Mouse (Mus musculus): ENCODE measurements around the gene Zbtb37. TPM values are rescaled to one million over a fixed set of nuclear protein-coding genes. Genes with fewer than 3 reads are reported as not detected.
"Not testable (repeated sequence)": the region's sequence is repeated elsewhere in the genome, so short reads cannot be mapped to it uniquely, and the experiment has no call there.

Gene Zbtb37
- polyA plus RNA-seq, 1 experiment from 2014 or later, result 7.4 TPM

DNA sequence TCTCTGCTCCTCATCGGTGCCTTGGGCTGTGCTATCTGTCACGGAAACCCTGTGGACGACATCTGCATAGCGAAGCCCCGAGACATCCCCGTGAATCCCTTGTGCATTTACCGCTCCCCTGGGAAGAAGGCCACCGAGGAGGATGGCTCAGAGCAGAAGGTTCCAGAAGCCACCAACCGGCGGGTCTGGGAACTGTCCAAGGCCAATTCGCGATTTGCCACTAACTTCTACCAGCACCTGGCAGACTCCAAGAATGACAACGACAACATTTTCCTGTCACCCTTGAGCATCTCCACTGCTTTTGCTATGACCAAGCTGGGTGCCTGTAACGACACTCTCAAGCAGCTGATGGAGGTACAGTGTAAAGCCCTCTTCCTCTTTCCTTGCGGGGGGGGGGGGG, 45.3 kb downstream of the Zbtb37 start:
- Histone ChIP-seq H3K9me3 (replicated peaks; ENCODE audit: control insufficient read depth, low read length) (no peaks in the 10 kb centered on the region), H3K4me1 (ENCODE audit: control insufficient read depth, insufficient read depth, low read length) (no peaks in the 10 kb centered on the region), H3K27ac (ENCODE audit: low read length) (no peak overlapping the region), H3K36me3 (ENCODE audit: control insufficient read depth, insufficient read depth, low read length) (no peaks in the 10 kb centered on the region), H3K4me2 (ENCODE audit: low read depth, low read length) (no peak overlapping the region), H3K27me3 (ENCODE audit: control insufficient read depth, insufficient read depth, low read length) (no peaks in the 10 kb centered on the region), H3K9ac (ENCODE audit: low read length) (no peak overlapping the region), H3K4me3 (replicated peaks; ENCODE audit: low read length) (no peak overlapping the region)
- ATAC-seq (ENCODE audit: insufficient read depth, low FRiP score), result no peak
- whole genome bisulfite sequencing, result 81% methylated on average over 15 of the region's 15 CpGs

DNA sequence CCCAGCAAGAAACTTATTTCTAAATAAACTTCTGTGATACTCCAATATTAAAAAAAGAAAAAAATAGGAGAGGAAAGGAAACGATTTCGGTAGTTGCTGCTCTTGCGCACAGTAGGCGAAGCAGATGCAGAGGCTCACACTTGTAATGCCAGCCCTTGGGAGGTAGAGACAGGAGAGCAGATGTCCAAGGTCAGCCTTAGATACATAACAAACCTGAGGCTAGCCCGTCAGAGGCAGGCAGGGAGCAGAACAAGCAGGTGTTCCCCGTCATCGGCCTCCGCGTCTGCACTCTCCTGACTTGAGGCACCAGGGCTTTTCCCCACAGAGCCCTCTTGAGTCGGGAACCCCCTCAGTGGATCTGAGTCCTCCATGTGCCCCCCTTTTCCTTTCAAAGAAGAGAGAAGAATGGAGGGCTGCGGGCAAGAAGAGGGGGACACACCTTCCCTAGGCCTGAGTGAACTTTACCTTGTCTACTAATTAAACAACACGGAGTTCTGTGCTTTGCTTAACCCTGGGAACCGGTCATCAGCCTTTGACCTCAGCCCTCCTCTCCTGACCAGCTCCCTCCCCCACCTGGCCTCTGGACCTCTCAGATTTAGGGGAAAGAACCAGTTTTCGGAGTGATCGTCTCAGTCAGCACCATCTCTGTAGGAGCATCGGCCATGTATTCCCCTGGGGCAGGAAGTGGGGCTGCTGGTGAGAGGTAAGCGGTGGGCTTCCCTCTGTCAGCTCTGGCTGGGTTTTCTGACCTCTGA, 47.6 kb downstream of the Zbtb37 start:
- H3K4me2 ChIP-seq (ENCODE audit: low read depth, low read length), result no peak overlapping the region
- no peak overlapping the region for H3K9ac ChIP-seq (ENCODE audit: low read length)
- no peaks in the 10 kb centered on the region for H3K36me3 ChIP-seq (ENCODE audit: control insufficient read depth, insufficient read depth, low read length)
- no peaks in the 10 kb centered on the region for H3K27me3 ChIP-seq (ENCODE audit: control insufficient read depth, insufficient read depth, low read length)
- H3K27ac ChIP-seq (ENCODE audit: low read length), result no peak overlapping the region
- H3K4me3 ChIP-seq (replicated peaks; ENCODE audit: low read length), result no peak overlapping the region
- no peak for ATAC-seq (ENCODE audit: insufficient read depth, low FRiP score)
- no peaks in the 10 kb centered on the region for H3K4me1 ChIP-seq (ENCODE audit: control insufficient read depth, insufficient read depth, low read length)
- no peaks in the 10 kb centered on the region for H3K9me3 ChIP-seq (replicated peaks; ENCODE audit: control insufficient read depth, low read length)
- WGBS, result 67% methylated on average over 17 of the region's 17 CpGs

DNA sequence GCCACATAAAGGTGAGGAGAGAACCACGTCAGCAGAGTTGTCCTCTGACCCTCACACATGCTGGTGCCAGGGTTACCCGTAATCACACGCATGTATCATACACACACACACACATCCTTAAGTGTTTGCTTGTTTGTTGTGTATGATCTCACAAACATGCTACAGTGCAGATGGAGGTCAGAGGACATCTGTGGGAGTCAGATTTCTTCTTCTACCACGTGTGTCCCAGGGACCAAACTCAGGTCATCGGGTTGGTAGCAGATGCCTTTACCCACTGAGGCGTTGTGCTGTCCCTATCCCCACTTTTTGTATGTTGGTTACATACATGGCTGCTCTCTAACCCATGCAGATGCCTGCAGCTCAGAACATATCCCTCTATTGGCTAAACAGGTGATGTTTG, 49.2 kb downstream of the Zbtb37 start:
- Histone ChIP-seq H3K9ac (ENCODE audit: low read length) (no peak overlapping the region), H3K4me2 (ENCODE audit: low read depth, low read length) (no peak overlapping the region), H3K4me3 (replicated peaks; ENCODE audit: low read length) (no peak overlapping the region), H3K9me3 (replicated peaks; ENCODE audit: control insufficient read depth, low read length) (no peaks in the 10 kb centered on the region), H3K4me1 (ENCODE audit: control insufficient read depth, insufficient read depth, low read length) (0 out of 2 replicates have a peak, but pooled peaks cover 3% of the 10 kb centered on the region), H3K27ac (ENCODE audit: low read length) (no peak overlapping the region), H3K36me3 (ENCODE audit: control insufficient read depth, insufficient read depth, low read length) (no peaks in the 10 kb centered on the region), H3K27me3 (ENCODE audit: control insufficient read depth, insufficient read depth, low read length) (no peaks in the 10 kb centered on the region)
- ATAC-seq (ENCODE audit: insufficient read depth, low FRiP score), result no peak
- WGBS, result 80% methylated on average over 6 of the region's 6 CpGs

DNA sequence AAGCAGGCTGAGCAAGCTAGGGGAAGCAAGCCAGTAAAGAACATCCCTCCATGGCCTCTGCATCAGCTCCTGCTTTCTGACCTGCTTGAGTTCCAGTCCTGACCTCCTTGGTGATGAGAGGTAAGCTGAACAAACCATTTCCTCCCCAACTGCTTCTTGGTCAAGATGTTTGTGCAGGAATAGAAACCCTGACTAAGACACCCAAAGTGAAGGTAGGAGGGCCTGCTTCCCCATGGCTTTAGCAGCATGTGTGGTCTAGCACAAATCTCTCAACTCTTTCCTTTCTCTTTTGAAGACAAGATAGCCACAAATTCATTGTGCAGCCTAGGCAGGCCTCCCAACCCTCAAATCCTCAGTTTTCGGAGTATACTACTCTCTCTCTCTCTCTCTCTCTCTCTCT, 49.9 kb downstream of the Zbtb37 start:
- H3K27me3 ChIP-seq (ENCODE audit: control insufficient read depth, insufficient read depth, low read length); H3K4me1 ChIP-seq (ENCODE audit: control insufficient read depth, insufficient read depth, low read length); H3K27ac ChIP-seq (ENCODE audit: low read length); H3K9me3 ChIP-seq (replicated peaks; ENCODE audit: control insufficient read depth, low read length); H3K4me3 ChIP-seq (replicated peaks; ENCODE audit: low read length); H3K36me3 ChIP-seq (ENCODE audit: control insufficient read depth, insufficient read depth, low read length); ATAC-seq (ENCODE audit: insufficient read depth, low FRiP score); H3K4me2 ChIP-seq (ENCODE audit: low read depth, low read length); H3K9ac ChIP-seq (ENCODE audit: low read length): not testable (repeated sequence)
- 82% methylated on average over 1 of the region's 1 CpGs for whole genome bisulfite sequencing

DNA sequence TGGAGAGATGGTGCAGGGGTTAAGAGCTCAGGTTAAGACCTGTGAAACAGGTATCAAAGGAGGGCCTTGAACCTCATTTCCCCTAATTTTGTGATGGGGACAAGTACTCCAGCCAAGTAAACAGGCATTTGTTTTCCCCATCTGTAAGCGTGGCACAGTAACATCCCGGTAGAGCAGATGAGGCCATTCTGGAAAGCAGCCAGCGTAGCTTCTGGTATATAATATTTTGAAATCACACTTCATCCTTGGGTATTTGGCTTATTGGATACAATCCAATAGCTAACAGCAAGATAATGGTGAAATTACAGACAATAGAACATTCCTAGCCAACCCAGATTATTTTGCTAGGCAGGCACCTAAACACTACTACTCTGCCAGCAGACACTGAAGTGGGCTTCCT, 51.8 kb downstream of the Zbtb37 start:
- H3K27me3 ChIP-seq (ENCODE audit: control insufficient read depth, insufficient read depth, low read length), result no peaks in the 10 kb centered on the region
- no peak overlapping the region for H3K4me3 ChIP-seq (replicated peaks; ENCODE audit: low read length)
- H3K4me1 ChIP-seq (ENCODE audit: control insufficient read depth, insufficient read depth, low read length), result 0 out of 2 replicates have a peak, but pooled peaks cover 3% of the 10 kb centered on the region
- H3K27ac ChIP-seq (ENCODE audit: low read length), result no peak overlapping the region
- ATAC-seq (ENCODE audit: insufficient read depth, low FRiP score), result no peak
- H3K4me2 ChIP-seq (ENCODE audit: low read depth, low read length), result no peak overlapping the region
- H3K36me3 ChIP-seq (ENCODE audit: control insufficient read depth, insufficient read depth, low read length), result no peaks in the 10 kb centered on the region
- H3K9ac ChIP-seq (ENCODE audit: low read length), result no peak overlapping the region
- 65% methylated on average over 3 of the region's 3 CpGs for WGBS
- H3K9me3 ChIP-seq (replicated peaks; ENCODE audit: control insufficient read depth, low read length), result no peaks in the 10 kb centered on the region

DNA sequence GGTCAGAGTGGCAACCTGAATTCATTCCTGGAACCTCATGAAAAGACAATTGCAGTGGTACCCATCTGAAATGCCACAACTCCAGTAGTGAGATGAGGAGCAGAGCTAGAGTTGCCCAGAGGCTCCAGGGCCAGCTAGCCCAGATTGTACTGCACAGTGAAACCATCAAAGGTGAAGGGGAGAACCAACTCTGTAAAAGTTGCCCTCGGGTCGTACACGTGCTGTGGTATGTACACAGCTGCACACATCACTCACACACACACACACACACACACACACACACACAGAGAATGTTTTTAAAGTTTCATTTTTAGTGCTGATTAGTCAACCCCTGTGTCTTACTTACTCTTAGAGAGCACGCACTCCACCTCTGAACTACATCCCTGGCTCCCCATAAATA, 53.3 kb downstream of the Zbtb37 start:
- Histone ChIP-seq H3K27ac (ENCODE audit: low read length) (no peak overlapping the region), H3K36me3 (ENCODE audit: control insufficient read depth, insufficient read depth, low read length) (no peaks in the 10 kb centered on the region), H3K27me3 (ENCODE audit: control insufficient read depth, insufficient read depth, low read length) (no peaks in the 10 kb centered on the region), H3K4me1 (ENCODE audit: control insufficient read depth, insufficient read depth, low read length) (0 out of 2 replicates have a peak, but pooled peaks cover 3% of the 10 kb centered on the region), H3K4me3 (replicated peaks; ENCODE audit: low read length) (no peak overlapping the region), H3K4me2 (ENCODE audit: low read depth, low read length) (no peak overlapping the region), H3K9me3 (replicated peaks; ENCODE audit: control insufficient read depth, low read length) (no peaks in the 10 kb centered on the region), H3K9ac (ENCODE audit: low read length) (no peak overlapping the region)
- ATAC-seq (ENCODE audit: insufficient read depth, low FRiP score), result no peak
- 45% methylated on average over 4 of the region's 4 CpGs for WGBS

DNA sequence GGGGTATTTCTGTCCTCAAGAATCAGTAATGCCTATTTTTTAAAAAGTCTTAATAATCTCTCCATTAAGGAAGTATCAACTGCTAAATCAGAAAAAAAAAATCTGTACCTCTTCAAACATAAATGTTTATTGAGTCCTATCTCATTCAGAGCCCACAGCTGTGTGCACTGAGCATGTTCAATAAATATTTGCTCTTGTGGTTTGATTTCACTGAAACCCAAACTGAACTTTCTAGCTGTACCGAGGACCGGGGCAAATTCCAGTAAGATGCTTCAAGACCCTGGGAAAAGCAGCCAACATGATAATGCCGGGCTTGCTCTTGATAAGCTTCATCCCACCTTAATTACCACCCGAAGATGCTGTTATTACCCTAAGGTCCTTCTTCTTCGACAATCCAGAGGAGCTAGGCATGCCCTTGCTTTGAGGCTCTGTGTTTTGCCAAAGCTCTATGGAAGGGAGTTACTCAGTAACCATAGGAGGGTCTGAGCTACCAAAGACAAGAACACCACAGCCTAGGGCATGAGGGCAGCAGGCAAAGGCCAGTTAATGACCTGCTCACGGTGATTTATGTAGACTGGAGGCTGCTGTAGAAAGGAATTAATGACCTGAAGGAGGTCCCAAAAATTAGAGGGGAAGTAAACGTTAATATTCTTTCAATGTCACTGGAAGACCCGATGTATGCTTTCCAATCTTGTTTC, 54.0 kb downstream of the Zbtb37 start:
- 35% methylated on average over 8 of the region's 8 CpGs for WGBS
- no peak for ATAC-seq (ENCODE audit: insufficient read depth, low FRiP score)

DNA sequence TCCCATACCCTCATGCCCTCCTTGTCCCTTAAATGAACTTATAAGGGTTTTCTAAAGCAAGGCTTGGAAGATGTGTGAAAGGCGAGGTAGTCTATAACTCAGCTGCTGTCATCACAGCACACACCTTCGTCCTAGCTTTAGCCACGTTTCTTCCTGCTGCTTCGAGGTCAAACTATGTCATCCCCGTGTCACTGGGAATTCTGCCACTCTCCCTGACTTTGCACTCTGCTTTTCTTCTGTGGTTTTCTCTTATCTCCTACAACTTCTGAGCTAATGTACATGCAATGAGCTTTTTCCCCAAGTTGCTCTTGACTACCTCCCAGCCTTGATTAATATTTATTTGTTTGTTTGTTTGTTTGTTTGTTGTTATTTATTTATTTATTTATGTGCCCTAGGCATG, 54.6 kb downstream of the Zbtb37 start:
- Histone ChIP-seq H3K4me2 (ENCODE audit: low read depth, low read length) (no peak overlapping the region), H3K36me3 (ENCODE audit: control insufficient read depth, insufficient read depth, low read length) (no peaks in the 10 kb centered on the region), H3K9me3 (replicated peaks; ENCODE audit: control insufficient read depth, low read length) (no peaks in the 10 kb centered on the region), H3K27me3 (ENCODE audit: control insufficient read depth, insufficient read depth, low read length) (no peaks in the 10 kb centered on the region), H3K4me1 (ENCODE audit: control insufficient read depth, insufficient read depth, low read length) (0 out of 2 replicates have a peak, but pooled peaks cover 3% of the 10 kb centered on the region), H3K9ac (ENCODE audit: low read length) (no peak overlapping the region), H3K4me3 (replicated peaks; ENCODE audit: low read length) (no peak overlapping the region), H3K27ac (ENCODE audit: low read length) (no peak overlapping the region)
- ATAC-seq (ENCODE audit: insufficient read depth, low FRiP score), result no peak
- WGBS, result 60% methylated on average over 5 of the region's 5 CpGs

More for the DNA sequence above, 54.0 kb downstream of the Zbtb37 start:
- H3K27ac ChIP-seq (ENCODE audit: low read length), result no peak overlapping the region
- H3K9ac ChIP-seq (ENCODE audit: low read length), result no peak overlapping the region
- no peaks in the 10 kb centered on the region for H3K27me3 ChIP-seq (ENCODE audit: control insufficient read depth, insufficient read depth, low read length)
- H3K9me3 ChIP-seq (replicated peaks; ENCODE audit: control insufficient read depth, low read length), result no peaks in the 10 kb centered on the region
- H3K4me1 ChIP-seq (ENCODE audit: control insufficient read depth, insufficient read depth, low read length), result 0 out of 2 replicates have a peak, but pooled peaks cover 3% of the 10 kb centered on the region
- no peaks in the 10 kb centered on the region for H3K36me3 ChIP-seq (ENCODE audit: control insufficient read depth, insufficient read depth, low read length)
- no peak overlapping the region for H3K4me3 ChIP-seq (replicated peaks; ENCODE audit: low read length)
- H3K4me2 ChIP-seq (ENCODE audit: low read depth, low read length), result no peak overlapping the region

DNA sequence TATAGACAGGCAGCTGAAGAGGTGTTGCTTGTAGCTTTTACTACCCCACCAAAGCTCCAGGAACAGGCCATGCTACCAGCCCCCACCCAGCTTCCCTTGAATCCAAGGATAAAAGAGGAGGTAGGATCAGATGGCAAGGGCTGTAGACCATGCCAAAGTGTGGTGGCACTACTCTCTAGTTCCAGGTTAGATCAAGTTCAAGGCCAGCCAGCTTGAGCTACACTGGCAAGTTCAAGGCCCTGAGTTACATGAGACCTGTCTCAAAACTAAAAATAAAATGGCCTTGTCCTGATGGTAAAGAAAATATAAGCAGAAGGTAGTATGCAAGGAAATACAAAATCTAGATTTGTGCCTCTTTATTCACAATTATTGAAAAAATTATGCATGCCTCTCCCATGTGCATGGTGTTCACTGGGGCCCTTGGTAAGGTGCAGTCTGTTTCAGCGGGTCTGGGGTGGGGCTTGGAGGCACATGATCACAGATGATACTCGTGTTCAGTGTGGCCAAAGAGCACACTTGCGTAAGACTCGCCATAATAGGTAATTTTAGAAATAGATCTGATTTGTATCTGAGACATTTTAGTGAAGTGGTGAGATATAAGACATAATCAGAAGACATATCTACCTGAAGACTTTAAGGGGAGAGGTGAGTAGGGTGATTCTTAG, 56.4 kb downstream of the Zbtb37 start, which contains the start of gene Serpinc1:
TSS of gene Serpinc1 (plus strand) at position 515 of the 665 bp plus-strand sequence.
- Histone ChIP-seq H3K4me2 (ENCODE audit: low read depth, low read length) (no peak within 1 kb of the TSS), H3K9me3 (replicated peaks; ENCODE audit: control insufficient read depth, low read length) (no peaks in the 10 kb centered on the region), H3K27ac (ENCODE audit: low read length) (no peak within 1 kb of the TSS), H3K4me3 (replicated peaks; ENCODE audit: low read length) (no peak within 1 kb of the TSS), H3K9ac (ENCODE audit: low read length) (no peak within 1 kb of the TSS), H3K36me3 (ENCODE audit: control insufficient read depth, insufficient read depth, low read length) (no peaks in the 10 kb centered on the region), H3K4me1 (ENCODE audit: control insufficient read depth, insufficient read depth, low read length) (0 out of 2 replicates have a peak, but pooled peaks cover 3% of the 10 kb centered on the region), H3K27me3 (ENCODE audit: control insufficient read depth, insufficient read depth, low read length) (no peaks in the 10 kb centered on the region)
- WGBS, result 81% methylated on average over 4 of the region's 4 CpGs
- no peak for ATAC-seq (ENCODE audit: insufficient read depth, low FRiP score)
